Mouse (Mus musculus) heart, adult 2 months (tissue): Measurements from ENCODE around the gene Klk5.

ENCODE experiments used
- EP300 ChIP-seq: fragments of 200-500 bp; IDR thresholded peaks from 2 replicates; pipeline ENCODE4 v1.6.1; 2011; ENCODE audit warnings: low read depth, low read length, control low read depth; ENCODE audit not compliant: insufficient read depth
- POLR2A ChIP-seq: fragments of 200-500 bp; IDR thresholded peaks from 2 replicates; pipeline ENCODE4 v1.6.1; 2011; ENCODE audit warnings: mild to moderate bottlenecking, low read depth, low read length, control low read depth; ENCODE audit not compliant: insufficient read depth

DNA sequence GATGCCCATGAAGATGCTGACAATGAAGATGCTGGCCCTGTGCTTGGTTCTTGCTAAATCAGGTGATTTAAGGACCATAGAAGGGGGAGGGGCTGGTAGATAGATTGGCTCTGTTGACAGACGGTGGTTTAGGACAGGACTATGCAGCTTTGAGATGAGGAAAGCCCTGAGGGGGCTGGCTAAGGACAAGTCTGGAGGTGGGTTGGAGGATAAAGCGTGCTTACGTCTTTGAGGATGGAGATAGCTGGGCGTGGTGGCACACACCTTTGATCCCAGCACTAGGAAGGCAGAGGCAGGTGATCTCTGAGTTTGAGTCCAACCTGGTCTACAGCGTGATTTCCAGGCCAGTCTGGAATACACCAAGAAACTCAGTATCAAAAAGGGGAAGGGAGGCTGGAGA lies 15.7 kb upstream of the Klk5 start:
- TF ChIP-seq EP300 (no peak), POLR2A (no peak)
